Mouse (Mus musculus): Measurements from ENCODE around the gene Kazald1.

- no peak for TF ChIP-seq CTCF (IDR thresholded peaks at IDR 0.05; ENCODE audit: low read depth)
- no peak for TF ChIP-seq EP300 (IDR thresholded peaks at IDR 0.05; ENCODE audit: low read depth)
Measured at GRCm38 (mm10) chr19:45114772-45115171, 39.7 kb downstream of the Kazald1 start.
